ENCODE assay signal across 20 mouse cellular contexts in genomic region chr1:73630363-73630762, GRCm38 (mm10).
DNase-seq lines count a peak whose midpoint lies in the region; ATAC-seq and TF ChIP-seq lines count a peak whose summit lies in the region.
"Had no signal": no experiment of that assay in that cellular context is flagged by ENCODE, and none has a peak within 500 bp of the region (broad histone marks: within the 10 kb centered on the region; RNA-seq: fewer than 3 reads in every experiment).

No protein-coding gene starts in this region.

- peak overlapping the region; percentile 26; the same call in 1 of the 2 replicates for H3K27ac ChIP-seq in stomach, embryonic 15.5 days
- H3K27ac ChIP-seq in stomach, postnatal 0 days (replicated peaks): no peak overlapping the region
- H3K27ac ChIP-seq in liver, embryonic 12.5 days: 0 out of 2 replicates have a peak overlapping the region, but pooled peaks have one; percentile 30
- H3K27ac ChIP-seq: embryonic facial prominence, embryonic 13.5 days; limb, embryonic 10.5 days had no signal

- H3K27me3 ChIP-seq in stomach, embryonic 15.5 days (replicated peaks): no peaks in the 10 kb centered on the region
- H3K27me3 ChIP-seq in stomach, postnatal 0 days (ENCODE audit: control insufficient read depth, insufficient read depth, low read length): no peaks in the 10 kb centered on the region
- H3K27me3 ChIP-seq in liver, embryonic 12.5 days (replicated peaks): no peaks in the 10 kb centered on the region
- H3K27me3 ChIP-seq: embryonic facial prominence, embryonic 13.5 days; Patski had no signal

- WGBS in stomach, embryonic 15.5 days: 24% methylated on average over 1 of the region's 1 CpGs
- WGBS in stomach, postnatal 0 days: 17% methylated on average over 1 of the region's 1 CpGs
- 11% methylated on average over 1 of the region's 1 CpGs for WGBS in liver, embryonic 12.5 days (ENCODE audit: insufficient replicate concordance)

- H3K4me3 ChIP-seq in stomach, embryonic 15.5 days (replicated peaks): no peak overlapping the region
- no peak overlapping the region for H3K4me3 ChIP-seq in stomach, postnatal 0 days (ENCODE audit: low read depth, low read length)
- no peak overlapping the region for H3K4me3 ChIP-seq in liver, embryonic 12.5 days
- H3K4me3 ChIP-seq: embryonic facial prominence, embryonic 13.5 days; limb, embryonic 10.5 days; myocyte had no signal

- H3K4me1 ChIP-seq in stomach, embryonic 15.5 days: no peaks in the 10 kb centered on the region
- H3K4me1 ChIP-seq in stomach, postnatal 0 days (replicated peaks; ENCODE audit: control insufficient read depth, insufficient read depth): no peaks in the 10 kb centered on the region
- H3K4me1 ChIP-seq in liver, embryonic 12.5 days: 0 out of 2 replicates have a peak, but pooled peaks cover 3% of the 10 kb centered on the region
- H3K4me1 ChIP-seq: embryonic facial prominence, embryonic 13.5 days; limb, embryonic 10.5 days had no signal

- no peak overlapping the region for H3K9ac ChIP-seq in stomach, embryonic 15.5 days
- no peak overlapping the region for H3K9ac ChIP-seq in stomach, postnatal 0 days (ENCODE audit: low read length)
- H3K9ac ChIP-seq in liver, embryonic 12.5 days: no peak overlapping the region
- H3K9ac ChIP-seq: embryonic facial prominence, embryonic 13.5 days had no signal

- peak; percentile 15 for DNase-seq in kidney, adult 18-20 months
- DNase-seq in kidney, postnatal 10 days: no peak
- no peak for DNase-seq in stomach, postnatal 0 days (ENCODE audit: low spot score)
- no peak for DNase-seq in testis, postnatal 10 days (ENCODE audit: low spot score)
- no peak for DNase-seq in adipocyte (ENCODE audit: low spot score)
- DNase-seq: cerebellum, adult 2 months; gastrocnemius, postnatal 25 days; heart, postnatal 36 days; layer of hippocampus, postnatal 36 days; right cerebral cortex, adult 18-20 months; spleen, adult 18-20 months; thymus, postnatal 4 days had no signal

- no peak overlapping the region for H3K4me2 ChIP-seq in stomach, embryonic 15.5 days
- no peak overlapping the region for H3K4me2 ChIP-seq in stomach, postnatal 0 days (replicated peaks; ENCODE audit: low read depth)
- no peak overlapping the region for H3K4me2 ChIP-seq in liver, embryonic 12.5 days
- H3K4me2 ChIP-seq: embryonic facial prominence, embryonic 13.5 days; heart, embryonic 11.5 days had no signal

- H3K36me3 ChIP-seq in stomach, embryonic 15.5 days: no peaks in the 10 kb centered on the region
- no peaks in the 10 kb centered on the region for H3K36me3 ChIP-seq in stomach, postnatal 0 days (ENCODE audit: control insufficient read depth, insufficient read depth, low read length)
- H3K36me3 ChIP-seq in liver, embryonic 12.5 days: no peaks in the 10 kb centered on the region
- H3K36me3 ChIP-seq: embryonic facial prominence, embryonic 13.5 days; limb, embryonic 10.5 days had no signal

- H3K9me3 ChIP-seq in stomach, embryonic 15.5 days: no peaks in the 10 kb centered on the region
- no peaks in the 10 kb centered on the region for H3K9me3 ChIP-seq in stomach, postnatal 0 days (ENCODE audit: control insufficient read depth, low read length)
- H3K9me3 ChIP-seq in liver, embryonic 12.5 days (replicated peaks): no peaks in the 10 kb centered on the region
- H3K9me3 ChIP-seq: embryonic facial prominence, embryonic 13.5 days; limb, embryonic 10.5 days had no signal

- peak; percentile 53; the same call in 1 of the 2 replicates for ATAC-seq in stomach, embryonic 15.5 days (ENCODE audit: insufficient read depth, low FRiP score, low read depth)
- no peak for ATAC-seq in stomach, postnatal 0 days (ENCODE audit: low FRiP score, low TSS enrichment)
- ATAC-seq in liver, embryonic 12.5 days: peak; percentile 61; the same call in 1 of the 2 replicates
- ATAC-seq in inflammation-experienced regulatory T-cells, adult 6 months: no peak
- ATAC-seq: Patski had no signal

- TF ChIP-seq EP300 in stomach, postnatal 0 days (optimal IDR thresholded peaks at IDR 0.05): no peak

- no peak for TF ChIP-seq CTCF in stomach, postnatal 0 days (IDR thresholded peaks at IDR 0.05; ENCODE audit: low read depth)

Comparison
In these comparisons a context has a peak if more than half of its experiments do, and no peak if none do; other contexts are left out.
1. ATAC-seq: peak in stomach, embryonic 15.5 days (single experiment) and liver, embryonic 12.5 days (single experiment); none in stomach, postnatal 0 days (single experiment) and inflammation-experienced regulatory T-cells, adult 6 months (single experiment).